Mouse (Mus musculus) left cerebral cortex, postnatal 10 days (tissue): Measurements from ENCODE around the gene Zp3. TPM values are rescaled to one million over a fixed set of nuclear protein-coding genes. Genes with fewer than 3 reads are reported as not detected.

ENCODE experiments used
- DNase-seq, 2 experiments: peaks; one replicate each; pipeline ENCODE4 v3.0.0; 2021 to 2022; ENCODE audit warnings: low spot score in 2 of 2, mixed read lengths in 1 of 2; ENCODE audit errors: extremely low spot score in 1 of 2
- intact Hi-C: fragments of 180-260 bp; cut with DNase I; formaldehyde crosslinking; loops from one replicate; pipeline ENCODE4 v1.15.1; 2025
- total RNA-seq, 2 experiments: library from RNA; stranded (reverse); gene quantifications; 2 replicates each; pipeline ENCODE4 v1.2.3; 2021

The Zp3 gene
- total RNA-seq, 2 experiments from 2014 or later = not detected

- intact Hi-C loops = no loop called here
These were observed 56.8 kb downstream of the Zp3 start for GRCm38 (mm10) chr5:136036667-136037066.

More at GRCm38 (mm10) chr5:136036667-136037066, 56.8 kb downstream of the Zp3 start:
- no peak for DNase-seq

Other genes starting within 250 kb of the Zp3 start
- gene Tmem120a, start 235.7 kb upstream of the Zp3 start, total RNA-seq = 10 to 100 TPM; 20.7 to 22.0 TPM
- not detected for gene Styxl1, start 201.7 kb upstream of the Zp3 start, total RNA-seq
- gene Mdh2, start 201.6 kb upstream of the Zp3 start, total RNA-seq = 100 to 1,000 TPM; 476 to 478 TPM
- gene Srrm3, start 173.2 kb upstream of the Zp3 start, total RNA-seq = 10 to 100 TPM; 73.7 to 79.8 TPM
- gene Hspb1, start 92.2 kb upstream of the Zp3 start, total RNA-seq = 1 to 10 TPM; 4.3 to 4.6 TPM
- 1,000 to 10,000 TPM; 1,621 to 1,667 TPM for gene Ywhag, start 45.5 kb upstream of the Zp3 start, total RNA-seq
- gene Ssc4d, start 5.6 kb upstream of the Zp3 start, total RNA-seq = 1 to 10 TPM; 1.7 to 4.0 TPM
- gene Dtx2, start 14.7 kb downstream of the Zp3 start, total RNA-seq = 1 to 10 TPM; 9.3 to 9.4 TPM
- gene Upk3b, start 58.4 kb downstream of the Zp3 start, total RNA-seq = not detected
- gene Upk3bl, start 74.4 kb downstream of the Zp3 start, total RNA-seq = not detected
- 1 to 10 TPM; 6.8 to 7.9 TPM for gene Rasa4, start 103.8 kb downstream of the Zp3 start, total RNA-seq
- 10 to 100 TPM; 82.2 to 91.6 TPM for gene Polr2j, start 136.5 kb downstream of the Zp3 start, total RNA-seq
- 10 to 100 TPM; 11.7 to 13.2 TPM for gene Lrwd1, start 156.0 kb downstream of the Zp3 start, total RNA-seq
- gene Alkbh4, start 156.0 kb downstream of the Zp3 start, total RNA-seq = 10 to 100 TPM in 1 of 2 experiments, 1 to 10 TPM in 1; 9.5 to 11.7 TPM
- 10 to 100 TPM; 59.8 to 62.6 TPM for gene Orai2, start 190.6 kb downstream of the Zp3 start, total RNA-seq
- gene Prkrip1, start 218.9 kb downstream of the Zp3 start, total RNA-seq = 10 to 100 TPM; 41.2 to 42.4 TPM